Mouse (Mus musculus) hindbrain, embryonic 16.5 days (tissue): ENCODE results near the gene Ceacam2. TPM values are rescaled to one million over a fixed set of nuclear protein-coding genes. Genes with fewer than 3 reads are reported as not detected.
"Not testable (repeated sequence)": the region's sequence is repeated elsewhere in the genome, so short reads cannot be mapped to it uniquely, and the experiment has no call there.

ENCODE experiments used
- ATAC-seq: fragments of 200-750 bp; cut with Nextera tagmentation; 2 replicates; pipeline ENCODE4 v1.8.0; 2017; ENCODE audit warnings: moderate TSS enrichment, moderate library complexity
- H3K27ac ChIP-seq: fragments of 300-500 bp; sonication (generic); 2 replicates; pipeline ENCODE4 v1.5.1; 2014; ENCODE audit warnings: low read depth, mild to moderate bottlenecking, control low read depth, low read length, moderate library complexity
- H3K27me3 ChIP-seq: fragments of 300-500 bp; sonication (generic); replicated peaks from 2 replicates; pipeline ENCODE4 v1.6.1; 2014; ENCODE audit warnings: low read length; ENCODE audit not compliant: control insufficient read depth, insufficient read depth
- H3K36me3 ChIP-seq: fragments of 300-500 bp; sonication (generic); 2 replicates; pipeline ENCODE4 v1.6.1; 2014; ENCODE audit warnings: mild to moderate bottlenecking, low read length, moderate library complexity, mixed read lengths; ENCODE audit not compliant: control insufficient read depth, insufficient read depth
- H3K4me1 ChIP-seq: fragments of 300-500 bp; sonication (generic); 2 replicates; pipeline ENCODE4 v1.6.1; 2014; ENCODE audit warnings: low read depth, low read length; ENCODE audit not compliant: control insufficient read depth, insufficient read depth
- H3K4me2 ChIP-seq: fragments of 300-500 bp; sonication (generic); 2 replicates; pipeline ENCODE4 v1.6.1; 2014; ENCODE audit warnings: mild to moderate bottlenecking, low read length, control low read depth, moderate library complexity
- H3K4me3 ChIP-seq: fragments of 300-500 bp; sonication (generic); 2 replicates; pipeline ENCODE4 v1.5.1; 2014; ENCODE audit warnings: mild to moderate bottlenecking, low read length, control low read depth, moderate library complexity
- H3K9ac ChIP-seq: fragments of 300-500 bp; sonication (generic); 2 replicates; pipeline ENCODE4 v1.6.1; 2014; ENCODE audit warnings: low read depth, mild to moderate bottlenecking, control low read depth, low read length, moderate library complexity
- H3K9me3 ChIP-seq: fragments of 300-500 bp; sonication (generic); 2 replicates; pipeline ENCODE4 v1.6.1; 2014; ENCODE audit warnings: mild to moderate bottlenecking, low read length, moderate library complexity; ENCODE audit not compliant: control insufficient read depth
- WGBS: fragments of 180-500 bp; shearing (Covaris S2); extraction: QIAGEN DNeasy Blood & Tissue Kit; methylation state at CpG from one replicate; pipeline ENCODE4 v1.1.7; 2014; 5-methylcytosine and 5-hydroxymethylcytosine counted together
- polyA plus RNA-seq: library from polyadenylated mRNA; unstranded; fragments of >200 nt; fragmentation: Nextera tagmentation; extraction: Ambion mirVana; gene quantifications from 2 replicates; pipeline ENCODE4 v1.2.1, GENCODE M21; 2015

Ceacam2 gene
- polyA plus RNA-seq, 1 experiment from 2014 or later, result 0.16 TPM

DNA sequence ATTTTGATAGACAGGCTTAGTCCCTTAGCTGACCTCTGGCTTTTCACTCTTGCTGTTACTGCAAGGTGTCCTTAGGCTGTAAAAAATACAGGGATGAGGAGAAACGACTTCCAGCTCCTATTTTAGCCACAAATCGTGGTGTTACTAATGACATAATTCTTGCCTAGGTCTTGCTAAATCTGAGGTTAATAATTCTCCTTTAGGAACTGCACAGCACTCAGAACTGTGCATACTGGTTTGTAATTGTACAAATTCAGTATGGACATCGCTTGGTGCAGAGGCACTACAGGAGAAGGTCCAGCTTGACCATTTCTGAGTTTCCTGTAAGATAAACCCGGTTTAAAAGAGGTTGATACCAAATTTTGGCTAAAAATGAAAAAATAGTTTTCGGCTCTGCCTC lies 34.1 kb upstream of the Ceacam2 start:
- 79% methylated on average over 5 of the region's 5 CpGs for WGBS
- not testable (repeated sequence) for H3K4me2 ChIP-seq, H3K36me3 ChIP-seq, H3K9me3 ChIP-seq, H3K27ac ChIP-seq, H3K4me3 ChIP-seq, H3K9ac ChIP-seq, H3K4me1 ChIP-seq, ATAC-seq, H3K27me3 ChIP-seq

DNA sequence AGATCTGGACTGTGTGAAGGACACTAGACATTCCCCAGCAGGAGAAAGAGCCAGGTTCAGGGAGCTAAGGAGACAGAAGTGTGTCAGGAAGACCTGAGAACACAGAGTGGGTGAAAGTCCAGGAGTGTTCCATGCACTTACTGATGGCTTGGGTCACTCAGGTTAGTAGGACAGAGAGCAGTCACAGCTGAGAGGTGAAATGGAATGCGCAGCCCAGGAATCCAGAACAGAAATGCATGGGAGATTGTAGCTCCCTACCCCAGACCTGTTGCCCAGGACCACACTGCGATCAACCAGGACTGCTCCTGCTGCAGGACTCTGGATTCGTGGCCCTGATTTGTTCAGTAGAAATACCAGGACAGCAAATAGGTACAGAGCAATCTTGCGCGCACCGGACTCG lies 29.1 kb upstream of the Ceacam2 start:
- WGBS, result 98% methylated on average over 7 of the region's 7 CpGs
- Histone ChIP-seq H3K9ac (no peak overlapping the region), H3K27ac (no peak overlapping the region), H3K9me3 (no peaks in the 10 kb centered on the region), H3K4me3 (no peak overlapping the region), H3K27me3 (no peaks in the 10 kb centered on the region), H3K4me2 (no peak overlapping the region), H3K36me3 (no peaks in the 10 kb centered on the region), H3K4me1 (no peaks in the 10 kb centered on the region)
- no peak for ATAC-seq

DNA sequence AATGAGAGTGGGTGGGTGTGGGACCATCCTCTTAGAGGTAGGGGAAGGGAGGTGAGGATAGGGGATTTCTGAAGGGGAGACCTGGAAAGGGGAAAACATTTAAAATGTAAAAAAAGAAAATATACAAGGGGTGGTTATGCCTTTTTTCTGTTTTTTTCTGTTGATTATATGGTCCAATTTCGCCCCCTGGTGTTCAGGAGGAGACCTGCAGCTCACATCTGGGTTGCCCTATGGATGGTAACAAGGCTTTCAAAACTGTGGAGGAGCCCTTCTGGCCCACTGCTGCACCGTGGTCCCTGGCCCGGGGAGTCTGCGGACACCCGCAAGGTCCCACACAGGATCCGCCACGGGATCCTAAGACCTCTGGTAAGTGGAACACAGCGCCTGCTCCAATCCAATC lies 1.8 kb upstream of the Ceacam2 start:
- not testable (repeated sequence) for H3K27ac ChIP-seq, H3K36me3 ChIP-seq, H3K4me3 ChIP-seq, H3K9ac ChIP-seq, H3K9me3 ChIP-seq, H3K27me3 ChIP-seq, H3K4me2 ChIP-seq, H3K4me1 ChIP-seq, ATAC-seq
- 78% methylated on average over 8 of the region's 8 CpGs for WGBS

GRCm38 (mm10) chr7:25539954-25540353 lies 297 bp upstream of the Ceacam2 start:
- not testable (repeated sequence) for H3K27ac ChIP-seq, ATAC-seq, H3K9me3 ChIP-seq, H3K4me2 ChIP-seq, H3K9ac ChIP-seq, H3K27me3 ChIP-seq, H3K36me3 ChIP-seq, H3K4me1 ChIP-seq, H3K4me3 ChIP-seq
- WGBS, result no CpG with 5 or more reads among the region's 1 CpGs

DNA sequence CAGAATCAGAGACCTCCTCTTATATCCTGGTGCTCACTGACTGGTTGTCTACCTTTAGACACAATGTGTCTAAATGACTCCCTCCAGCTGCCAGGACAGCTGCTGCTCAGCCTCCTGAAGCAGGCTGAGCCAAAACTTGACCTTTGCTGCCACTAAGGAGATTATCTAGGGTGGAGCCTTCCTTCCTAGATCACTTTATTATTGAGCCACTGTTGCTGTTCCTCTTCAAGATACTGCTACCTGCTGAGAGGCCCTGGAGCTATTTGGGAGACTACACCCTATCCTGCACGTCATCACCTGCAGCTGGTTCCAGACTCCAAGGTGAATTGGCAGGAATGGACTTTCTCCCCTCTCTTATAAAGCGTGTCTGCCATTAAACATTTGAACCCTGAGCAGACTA lies 8.8 kb downstream of the Ceacam2 start:
- Histone ChIP-seq H3K27ac (no peak overlapping the region), H3K4me1 (no peaks in the 10 kb centered on the region), H3K36me3 (no peaks in the 10 kb centered on the region), H3K27me3 (no peaks in the 10 kb centered on the region), H3K9me3 (no peaks in the 10 kb centered on the region), H3K4me2 (no peak overlapping the region), H3K4me3 (no peak overlapping the region), H3K9ac (no peak overlapping the region)
- 90% methylated on average over 2 of the region's 2 CpGs for WGBS
- ATAC-seq, result no peak

GRCm38 (mm10) chr7:25516070-25516777 lies 23.4 kb downstream of the Ceacam2 start:
- 60% methylated on average over 2 of the region's 5 CpGs for WGBS
- not testable (repeated sequence) for H3K4me3 ChIP-seq
- peak; percentile 76 for ATAC-seq

GRCm38 (mm10) chr7:25515667-25516066 lies 24.0 kb downstream of the Ceacam2 start:
- not testable (repeated sequence) for H3K9me3 ChIP-seq, H3K4me2 ChIP-seq, H3K36me3 ChIP-seq, H3K27ac ChIP-seq, H3K4me1 ChIP-seq, H3K4me3 ChIP-seq, H3K27me3 ChIP-seq, H3K9ac ChIP-seq
- peak; percentile 81; the same call in 1 of the 2 replicates for ATAC-seq
- WGBS, result 45% methylated on average over 1 of the region's 1 CpGs

More at GRCm38 (mm10) chr7:25516070-25516777, 23.4 kb downstream of the Ceacam2 start:
- H3K36me3 ChIP-seq, H3K9me3 ChIP-seq, H3K4me2 ChIP-seq, H3K9ac ChIP-seq, H3K27ac ChIP-seq, H3K4me1 ChIP-seq, H3K27me3 ChIP-seq: not testable (repeated sequence)

DNA sequence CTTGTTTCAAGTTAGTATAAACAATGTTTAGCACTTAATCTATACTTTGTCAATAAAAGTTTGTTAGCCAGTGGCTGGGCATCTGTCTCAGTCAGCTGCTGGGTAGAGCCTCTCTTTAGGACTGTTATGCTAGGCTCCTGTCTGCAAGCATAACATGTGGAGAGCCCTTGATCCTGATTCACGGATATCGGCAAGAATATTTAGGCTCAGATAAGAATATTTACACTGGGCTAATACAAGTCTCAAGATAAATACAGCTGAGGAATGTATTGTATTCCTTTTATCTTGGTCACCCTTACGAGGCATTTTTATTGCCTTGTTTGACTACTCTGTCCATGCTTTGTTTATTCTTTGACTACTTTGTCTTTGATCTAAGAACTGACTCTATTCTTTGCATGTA lies 29.7 kb downstream of the Ceacam2 start:
- Histone ChIP-seq H3K4me1 (no peaks in the 10 kb centered on the region), H3K27ac (no peak overlapping the region), H3K4me2 (no peak overlapping the region), H3K9me3 (no peaks in the 10 kb centered on the region), H3K27me3 (no peaks in the 10 kb centered on the region), H3K36me3 (no peaks in the 10 kb centered on the region), H3K9ac (no peak overlapping the region), H3K4me3 (no peak overlapping the region)
- WGBS, result 80% methylated on average over 3 of the region's 3 CpGs
- ATAC-seq, result no peak

DNA sequence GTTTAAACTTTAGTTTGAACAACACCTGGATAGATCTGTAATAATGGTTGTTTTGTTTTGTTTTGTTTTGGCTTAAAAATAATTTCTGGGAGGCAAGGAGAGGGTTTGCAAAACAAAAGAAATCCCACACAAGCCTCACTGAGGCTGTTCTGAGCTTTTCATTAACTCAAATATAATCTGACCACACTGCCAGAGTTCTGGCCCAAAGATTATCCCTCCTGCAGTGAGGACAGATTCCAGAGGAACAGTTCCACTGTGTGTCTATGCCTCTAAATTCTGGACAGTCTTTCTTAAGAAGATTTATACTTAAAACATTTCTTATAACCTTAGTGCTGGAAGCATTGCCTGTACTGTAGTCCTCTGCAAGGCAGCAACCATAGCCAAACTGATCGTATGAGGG lies 45.0 kb downstream of the Ceacam2 start:
- Histone ChIP-seq H3K4me3 (no peak overlapping the region), H3K36me3 (no peaks in the 10 kb centered on the region), H3K9ac (no peak overlapping the region), H3K4me2 (no peak overlapping the region), H3K27ac (no peak overlapping the region), H3K9me3 (no peaks in the 10 kb centered on the region), H3K4me1 (no peaks in the 10 kb centered on the region), H3K27me3 (no peaks in the 10 kb centered on the region)
- WGBS, result 87% methylated on average over 1 of the region's 1 CpGs
- no peak for ATAC-seq

GRCm38 (mm10) chr7:25490698-25491097 lies 49.0 kb downstream of the Ceacam2 start:
- H3K9me3 ChIP-seq, H3K27me3 ChIP-seq, ATAC-seq, H3K36me3 ChIP-seq, H3K4me3 ChIP-seq, H3K4me2 ChIP-seq, H3K27ac ChIP-seq, H3K9ac ChIP-seq, H3K4me1 ChIP-seq: not testable (repeated sequence)
- no CpG with 5 or more reads among the region's 1 CpGs for WGBS
